Mouse (Mus musculus) adrenal gland, postnatal 4 days (tissue): ENCODE results near the gene Ddx3x. TPM values are rescaled to one million over a fixed set of nuclear protein-coding genes. Genes with fewer than 3 reads are reported as not detected.
"Not testable (repeated sequence)": the region's sequence is repeated elsewhere in the genome, so short reads cannot be mapped to it uniquely, and the experiment has no call there.

Experiments used
- DNase-seq, 2 experiments: peaks; one replicate each; pipeline ENCODE4 v3.0.0; 2021 to 2022; ENCODE audit warnings: low spot score in 2 of 2, mixed read lengths in 2 of 2
- long read RNA-seq, 2 experiments: library from polyadenylated mRNA; stranded (forward); transcript quantifications; one replicate each; pipeline ENCODE4 v2.0.0; 2021
- total RNA-seq, 2 experiments: library from RNA; stranded (reverse); gene quantifications; 2 replicates each; pipeline ENCODE4 v1.2.3; 2021

Ddx3x gene
- total RNA-seq = 100 to 1,000 TPM; 262 to 355 TPM
- long read RNA-seq, experiment 1, full-length matches to known transcripts = 1 of 9 reads
- long read RNA-seq, experiment 1, partial matches to known transcripts = 3 of 9 reads
- long read RNA-seq, experiment 1, other reads (novel, unspliced or antisense) = 5 of 9 reads
- long read RNA-seq, experiment 2, full-length matches to known transcripts = 32 of 80 reads
- long read RNA-seq, experiment 2, partial matches to known transcripts = 46 of 80 reads
- long read RNA-seq, experiment 2, other reads (novel, unspliced or antisense) = 2 of 80 reads

GRCm38 (mm10) chrX:13280409-13281328 is at the start of gene Ddx3x:
Ddx3x (plus strand) TSS chrX:13280970.
- peak; percentile 72 to 85 for DNase-seq

- DNase-seq = no peak
These were observed 49.5 kb upstream of the Ddx3x start for GRCm38 (mm10) chrX:13231243-13231642.

GRCm38 (mm10) chrX:13232834-13233233 is 47.9 kb upstream of the Ddx3x start:
- DNase-seq = not testable (repeated sequence)

GRCm38 (mm10) chrX:13233631-13234030 is 47.1 kb upstream of the Ddx3x start:
- no peak for DNase-seq

GRCm38 (mm10) chrX:13234709-13235108 is 46.1 kb upstream of the Ddx3x start:
- DNase-seq = no peak

GRCm38 (mm10) chrX:13236100-13236568 is 44.6 kb upstream of the Ddx3x start:
- no peak for DNase-seq

- no peak for DNase-seq
These were observed 41.3 kb upstream of the Ddx3x start for GRCm38 (mm10) chrX:13239455-13239854.

- no peak for DNase-seq
These were observed 39.9 kb upstream of the Ddx3x start for GRCm38 (mm10) chrX:13240646-13241425.

GRCm38 (mm10) chrX:13241426-13242319 is 39.1 kb upstream of the Ddx3x start:
- DNase-seq = no peak

GRCm38 (mm10) chrX:13242320-13243096 is 38.3 kb upstream of the Ddx3x start:
- peak; percentile 30 to 47 for DNase-seq

GRCm38 (mm10) chrX:13243133-13244123 is 37.3 kb upstream of the Ddx3x start:
- DNase-seq = no peak

- DNase-seq = no peak
These were observed 36.2 kb upstream of the Ddx3x start for GRCm38 (mm10) chrX:13244588-13244987.

- DNase-seq = no peak
These were observed 35.7 kb upstream of the Ddx3x start for GRCm38 (mm10) chrX:13245027-13245426.

- DNase-seq = no peak
These were observed 29.1 kb upstream of the Ddx3x start for GRCm38 (mm10) chrX:13251683-13252082.

GRCm38 (mm10) chrX:13254273-13254672 is 26.5 kb upstream of the Ddx3x start:
- DNase-seq = no peak

GRCm38 (mm10) chrX:13263356-13263755 is 17.4 kb upstream of the Ddx3x start:
- DNase-seq = no peak

- no peak for DNase-seq
These were observed 5.1 kb upstream of the Ddx3x start for GRCm38 (mm10) chrX:13275519-13276137.

GRCm38 (mm10) chrX:13278996-13279395 is 1.8 kb upstream of the Ddx3x start:
- no peak for DNase-seq
